Mouse (Mus musculus) liver, postnatal 0 days (tissue): ENCODE data around the gene Shank1.

Source experiments
- CTCF ChIP-seq: sonication (generic); IDR thresholded peaks from 2 replicates; pipeline ENCODE4 v1.5.1; 2016; ENCODE audit warnings: antibody characterized with exemption, low read depth
- EP300 ChIP-seq: IDR thresholded peaks from 2 replicates; pipeline ENCODE4 v1.6.1; 2016; ENCODE audit warnings: antibody characterized with exemption, low read depth, mild to moderate bottlenecking

GRCm38 (mm10) chr7:44406015-44406355 is 95.9 kb downstream of the Shank1 start:
- TF ChIP-seq CTCF (no peak), EP300 (no peak)
